Mouse (Mus musculus): Measurements from ENCODE around the gene Ppp3ca.

Gene Ppp3ca

GRCm38 (mm10) chr3:136911276-136911675 lies 241.4 kb downstream of the Ppp3ca start:
- DNase-seq (ENCODE audit: low spot score): no peak

DNA sequence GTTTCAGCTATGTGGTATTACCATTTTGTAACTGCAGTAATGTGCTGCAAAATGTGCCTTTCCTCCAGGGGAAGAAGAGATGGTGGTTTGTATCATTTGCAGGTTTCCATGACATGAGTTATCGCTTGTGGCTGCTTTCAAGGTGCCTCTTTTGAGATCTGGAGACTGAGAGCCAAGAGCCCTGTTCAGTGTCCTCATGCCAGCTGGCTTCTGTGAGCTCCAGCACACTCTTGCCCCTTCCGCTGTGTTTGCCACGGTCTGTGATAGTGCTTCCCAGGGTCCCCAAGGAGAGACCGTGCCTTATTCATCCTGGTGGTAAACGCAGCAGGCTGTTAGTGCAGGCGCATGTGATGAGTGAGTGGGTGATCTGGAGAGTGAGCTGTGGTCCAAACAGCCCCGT lies 247.2 kb downstream of the Ppp3ca start:
- DNase-seq (ENCODE audit: low spot score): no peak

GRCm38 (mm10) chr3:136933071-136933470 lies 263.1 kb downstream of the Ppp3ca start:
- DNase-seq (ENCODE audit: low spot score): no peak

DNA sequence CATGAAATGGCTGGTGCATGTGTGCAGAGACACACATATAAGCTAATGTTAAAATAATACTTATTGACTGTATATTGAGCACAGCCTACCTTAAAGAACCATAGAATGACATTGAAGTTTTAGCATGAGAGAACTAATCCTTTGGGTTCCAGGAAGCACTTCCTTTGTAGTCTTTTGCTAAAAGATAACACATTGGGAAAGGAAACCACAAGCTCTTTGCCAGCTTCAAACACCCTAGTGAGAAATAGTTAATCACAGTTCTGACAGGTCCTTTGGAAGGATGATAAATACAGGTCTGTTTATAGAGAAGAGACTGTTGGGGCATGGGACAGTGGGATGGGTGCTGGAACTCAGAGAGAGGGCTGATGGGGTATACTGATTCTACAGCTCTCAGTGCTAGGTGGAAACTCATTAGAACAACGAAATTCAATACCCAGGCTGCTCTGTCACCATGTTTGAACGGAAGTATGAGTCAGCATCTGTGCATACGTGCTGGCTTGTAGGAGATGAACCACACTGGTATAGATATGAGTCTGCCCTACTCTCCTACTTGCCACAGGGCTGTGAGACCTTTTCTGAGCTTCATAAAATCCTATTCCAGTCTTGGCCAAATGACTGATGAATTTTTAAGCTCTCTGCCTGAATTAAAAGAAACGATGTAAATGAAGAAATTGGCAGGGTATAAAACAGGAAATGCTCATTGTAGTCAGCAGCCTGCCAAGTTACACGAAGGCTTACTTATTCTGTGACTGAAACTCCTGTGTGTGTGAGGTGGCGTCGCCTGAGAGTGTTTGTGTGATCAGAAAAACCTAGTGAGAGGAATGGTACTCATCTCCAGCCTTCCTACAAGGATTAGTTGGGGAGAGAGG lies 271.0 kb downstream of the Ppp3ca start:
- no peak for DNase-seq (ENCODE audit: low spot score)

GRCm38 (mm10) chr3:136941602-136941926 lies 271.6 kb downstream of the Ppp3ca start:
- DNase-seq (ENCODE audit: low spot score): no peak

DNA sequence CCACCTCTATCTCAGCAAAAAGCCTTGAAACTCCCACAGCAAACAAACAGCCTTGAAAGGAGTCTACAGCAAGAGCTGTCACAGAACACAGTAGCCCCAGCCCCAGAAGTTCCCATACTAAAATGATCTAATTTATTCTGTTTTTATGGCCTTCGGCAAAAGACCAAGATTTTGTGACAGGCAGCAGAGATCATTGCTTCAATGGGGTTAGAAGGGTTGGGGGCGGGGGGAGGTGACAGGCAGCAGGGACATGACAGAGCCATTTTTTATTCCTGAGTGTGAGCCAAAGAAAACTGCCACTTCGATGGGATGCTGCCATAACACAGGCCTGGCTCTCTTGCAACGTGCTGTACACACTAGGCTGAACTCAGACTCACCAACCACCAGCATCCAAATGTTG lies 275.6 kb downstream of the Ppp3ca start:
- no peak for DNase-seq (ENCODE audit: low spot score)

GRCm38 (mm10) chr3:136946662-136947061 lies 276.7 kb downstream of the Ppp3ca start:
- no peak for DNase-seq (ENCODE audit: low spot score)

- no peak for DNase-seq (ENCODE audit: low spot score)
Measured at GRCm38 (mm10) chr3:136948142-136948541, 278.2 kb downstream of the Ppp3ca start.

DNA sequence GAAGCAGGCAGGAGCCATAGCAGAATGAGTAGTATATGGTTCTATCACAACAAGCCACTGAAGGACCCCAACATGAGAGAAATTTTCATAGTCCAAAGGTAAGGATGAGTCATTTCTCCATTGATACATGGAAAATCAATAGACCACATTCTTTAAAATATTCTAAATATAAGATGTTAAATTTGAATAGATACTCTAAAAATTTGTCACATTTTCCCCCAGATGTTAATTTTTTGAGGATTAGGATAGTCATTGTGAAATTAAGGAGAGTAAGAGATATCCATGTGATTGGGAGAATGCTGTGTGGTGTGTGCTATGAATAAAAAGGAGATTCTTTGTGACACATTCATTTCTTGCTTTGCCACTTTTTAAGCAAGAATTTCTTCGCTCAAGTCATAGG lies 281.9 kb downstream of the Ppp3ca start:
- DNase-seq (ENCODE audit: low spot score): no peak

- no peak for DNase-seq (ENCODE audit: low spot score)
Measured at GRCm38 (mm10) chr3:136952822-136953221, 282.9 kb downstream of the Ppp3ca start.

GRCm38 (mm10) chr3:136955043-136955442 lies 285.1 kb downstream of the Ppp3ca start:
- no peak for DNase-seq (ENCODE audit: low spot score)

GRCm38 (mm10) chr3:136960314-136960713 lies 290.4 kb downstream of the Ppp3ca start:
- DNase-seq (ENCODE audit: low spot score): no peak

DNA sequence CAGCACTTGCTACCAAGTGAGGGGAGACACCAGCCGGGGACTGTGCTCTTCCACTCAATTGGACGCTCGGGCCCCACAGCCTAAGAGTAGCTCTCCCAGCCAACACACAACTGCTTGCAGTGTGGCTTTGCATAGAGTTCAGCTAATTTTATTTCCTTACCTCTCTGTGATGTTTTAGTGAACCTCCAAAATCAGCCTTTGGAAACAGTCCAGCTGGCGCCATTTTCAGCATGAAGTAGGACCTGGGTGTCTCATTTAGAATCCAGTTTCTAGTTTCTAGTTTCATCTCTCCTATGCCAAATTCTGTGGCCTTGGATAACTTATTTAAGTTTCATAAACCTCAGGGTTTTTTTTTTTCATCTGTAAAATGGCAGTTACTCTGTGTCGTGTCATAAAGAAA lies 296.9 kb downstream of the Ppp3ca start:
- no peak for DNase-seq (ENCODE audit: low spot score)

DNA sequence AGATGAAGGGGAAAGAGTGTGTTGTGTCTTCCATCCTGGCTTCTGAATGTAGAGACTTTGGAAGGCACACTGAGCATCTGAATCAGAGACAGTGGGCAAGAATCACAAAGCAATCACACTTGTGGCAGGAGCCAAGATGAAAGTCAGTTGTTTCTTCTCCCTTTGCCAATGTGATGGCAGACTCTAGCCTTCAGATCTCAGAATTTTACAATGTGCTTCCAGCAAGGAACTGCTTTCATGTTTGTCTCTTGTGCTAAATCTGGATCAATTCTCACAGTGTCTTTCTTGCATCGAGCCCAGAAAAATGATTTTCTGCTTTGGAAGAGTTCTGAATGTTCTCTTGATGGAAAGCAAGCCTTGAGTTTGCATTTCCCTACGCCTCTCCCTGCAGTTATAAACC lies 297.6 kb downstream of the Ppp3ca start:
- no peak for DNase-seq (ENCODE audit: low spot score)

DNA sequence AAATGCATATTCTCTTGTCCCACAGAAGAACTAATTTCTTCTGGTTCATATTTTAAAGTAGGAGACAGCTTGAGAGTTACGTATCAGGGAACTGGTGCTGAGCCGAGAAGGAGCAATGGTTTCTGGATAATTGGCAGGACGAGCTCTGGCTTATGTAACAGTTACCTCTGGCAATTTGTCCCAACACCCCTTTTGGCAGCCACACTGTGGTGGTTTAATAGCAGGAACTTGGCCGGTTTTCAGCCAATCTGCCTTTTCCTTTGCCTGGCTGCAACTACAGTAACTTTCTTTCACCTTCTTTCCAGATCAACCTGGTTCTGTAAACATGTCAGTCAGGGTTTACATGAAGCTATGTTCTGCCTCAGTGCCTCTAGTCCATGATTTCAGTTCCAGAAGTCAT lies 299.9 kb downstream of the Ppp3ca start:
- peak; percentile 6 for DNase-seq (ENCODE audit: low spot score)

DNA sequence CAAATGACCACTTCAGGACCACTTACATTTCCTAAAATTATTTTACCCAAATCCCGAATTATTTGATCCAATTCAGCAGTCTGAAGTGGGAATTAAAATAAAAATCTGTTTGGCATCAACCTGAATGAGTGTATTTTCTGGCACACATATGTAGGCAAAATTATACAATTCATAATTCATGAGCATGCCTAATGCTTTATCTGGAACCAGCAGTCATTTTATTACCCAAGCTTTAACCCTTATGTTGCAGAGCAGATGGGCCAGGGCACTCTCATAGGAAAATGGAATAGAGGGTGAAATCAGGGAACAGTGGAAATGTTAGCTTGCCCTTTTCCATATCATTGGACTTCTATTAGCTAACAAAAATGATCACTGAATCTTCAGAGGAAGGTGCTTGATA lies 307.9 kb downstream of the Ppp3ca start:
- no peak for DNase-seq (ENCODE audit: low spot score)

- no peak for DNase-seq (ENCODE audit: low spot score)
Measured at GRCm38 (mm10) chr3:136980915-136981588, 311.1 kb downstream of the Ppp3ca start.

DNA sequence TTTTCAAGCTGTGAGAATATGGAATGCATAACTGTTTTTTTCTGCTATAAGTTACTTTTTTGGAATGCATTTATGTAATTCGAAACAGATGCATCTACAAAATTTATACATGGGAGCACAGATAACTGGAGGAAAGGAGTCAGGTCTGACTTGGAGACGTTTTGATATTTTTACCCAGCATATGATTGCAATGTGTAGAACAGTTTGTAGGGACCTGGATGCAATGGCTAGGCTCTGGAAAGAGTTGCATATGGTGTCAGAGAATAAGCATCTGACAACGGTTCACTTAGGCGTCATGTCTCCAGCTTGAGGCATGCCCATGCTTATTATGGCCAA lies 311.6 kb downstream of the Ppp3ca start:
- no peak for DNase-seq (ENCODE audit: low spot score)

- no peak for DNase-seq (ENCODE audit: low spot score)
Measured at GRCm38 (mm10) chr3:136982021-136982420, 312.1 kb downstream of the Ppp3ca start.

GRCm38 (mm10) chr3:136986096-136986881 lies 316.4 kb downstream of the Ppp3ca start:
- no peak for DNase-seq (ENCODE audit: low spot score)

Data from urinary bladder, postnatal 14 days (tissue).